Mouse (Mus musculus): ENCODE results near the gene Cyb561d1.

DNA sequence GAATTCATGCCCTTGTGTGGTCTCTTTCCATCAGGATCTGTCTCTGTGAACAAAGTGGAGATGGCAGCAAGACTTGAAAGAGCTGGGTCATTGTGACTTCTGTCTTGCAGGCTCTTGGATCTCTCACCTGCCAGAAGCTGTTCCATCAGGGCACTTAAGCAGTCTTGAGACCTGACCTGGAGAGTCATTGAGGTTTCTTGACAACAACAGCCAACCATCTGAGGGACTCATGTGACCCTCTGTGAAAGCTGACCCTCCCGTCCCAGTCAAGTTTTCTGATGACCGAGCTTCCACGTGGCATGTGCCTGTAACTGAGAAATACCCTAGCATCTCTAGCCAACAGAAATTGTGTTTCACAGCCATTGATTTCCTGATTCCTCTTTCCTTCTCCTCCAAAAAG lies 16.3 kb downstream of the Cyb561d1 start:
- no peak for TF ChIP-seq CTCF (IDR thresholded peaks at IDR 0.05; ENCODE audit: low read depth)
- TF ChIP-seq EP300 (IDR thresholded peaks at IDR 0.05; ENCODE audit: low read depth): no peak

Measured in liver, embryonic 14.5 days (tissue).